Mouse (Mus musculus) limb, embryonic 14.5 days (tissue): ENCODE results near the gene Mlip. TPM values are rescaled to one million over a fixed set of nuclear protein-coding genes. Genes with fewer than 3 reads are reported as not detected.
A peak's percentile ranks its signal among the peaks of the same experiment; 100 is the strongest.

Experiments used
- ATAC-seq: fragments of 200-750 bp; cut with Nextera tagmentation; 2 replicates; pipeline ENCODE4 v1.8.0; 2017; ENCODE audit warnings: low read depth, moderate number of reproducible peaks, moderate TSS enrichment; ENCODE audit not compliant: low FRiP score
- DNase-seq: peaks from one replicate; pipeline ENCODE4 v3.0.0-alpha.2; 2015; ENCODE audit warnings: low spot score
- H3K27ac ChIP-seq: fragments of 300-500 bp; sonication (generic); replicated peaks from 2 replicates; pipeline ENCODE4 v1.5.1; 2014; ENCODE audit warnings: low read depth, mild to moderate bottlenecking, low read length, moderate library complexity, mixed read lengths
- H3K27me3 ChIP-seq: fragments of 300-500 bp; sonication (generic); 2 replicates; pipeline ENCODE4 v1.6.1; 2014; ENCODE audit warnings: low read length, mixed read lengths; ENCODE audit not compliant: control insufficient read depth, insufficient read depth
- H3K36me3 ChIP-seq: fragments of 300-500 bp; sonication (generic); 2 replicates; pipeline ENCODE4 v1.6.1; 2014; ENCODE audit warnings: mild to moderate bottlenecking, low read length, moderate library complexity, mixed read lengths; ENCODE audit not compliant: control insufficient read depth, insufficient read depth
- H3K4me1 ChIP-seq: fragments of 300-500 bp; sonication (generic); 2 replicates; pipeline ENCODE4 v1.6.1; 2014; ENCODE audit warnings: antibody characterized with exemption, low read length, mixed read lengths; ENCODE audit not compliant: control insufficient read depth, insufficient read depth
- H3K4me2 ChIP-seq: fragments of 300-500 bp; sonication (generic); replicated peaks from 2 replicates; pipeline ENCODE4 v1.6.1; 2014; ENCODE audit warnings: low read depth, mild to moderate bottlenecking, low read length, moderate library complexity; ENCODE audit not compliant: severe bottlenecking
- H3K4me3 ChIP-seq: fragments of 300-500 bp; sonication (generic); replicated peaks from 2 replicates; pipeline ENCODE4 v1.5.1; 2014; ENCODE audit warnings: low read length
- H3K9ac ChIP-seq: fragments of 300-500 bp; sonication (generic); 2 replicates; pipeline ENCODE4 v1.6.1; 2014; ENCODE audit warnings: mild to moderate bottlenecking, low read depth, low read length, moderate library complexity; ENCODE audit not compliant: severe bottlenecking
- H3K9me3 ChIP-seq: fragments of 300-500 bp; sonication (generic); 2 replicates; pipeline ENCODE4 v1.6.1; 2016; ENCODE audit warnings: low read length; ENCODE audit not compliant: control insufficient read depth
- POLR2A ChIP-seq: fragments of 200-500 bp; IDR thresholded peaks from 2 replicates; pipeline ENCODE4 v1.8.0; 2012; ENCODE audit warnings: inconsistent platforms, mild to moderate bottlenecking, moderate library complexity, borderline replicate concordance; ENCODE audit not compliant: insufficient read depth, insufficient read length; ENCODE audit errors: extremely low read depth
- WGBS: fragments of 180-500 bp; shearing (Covaris S2); extraction: QIAGEN DNeasy Blood & Tissue Kit; methylation state at CpG from one replicate; pipeline ENCODE4 v1.1.7; 2014; 5-methylcytosine and 5-hydroxymethylcytosine counted together
- polyA plus RNA-seq, 2 experiments: library from polyadenylated mRNA; depleted of rRNA in 1 of 2; stranded (reverse) in 1 of 2; unstranded in 1 of 2; fragments of >200 nt; fragmentation: Nextera tagmentation in 1 of 2; extraction: Ambion mirVana in 1 of 2; gene quantifications; 2 replicates each; pipeline versions ENCODE4 v1.2.1 to v1.2.3; 2012 to 2014

The Mlip gene
- polyA plus RNA-seq, 2 experiments = 0.80 to 1.6 TPM

GRCm38 (mm10) chr9:77279371-77279770 is 73.4 kb downstream of the Mlip start:
- no peaks in the 10 kb centered on the region for H3K9me3 ChIP-seq
- H3K36me3 ChIP-seq = no peaks in the 10 kb centered on the region
- no peak for ATAC-seq
- H3K4me2 ChIP-seq = no peak overlapping the region
- H3K27ac ChIP-seq = no peak overlapping the region
- H3K4me1 ChIP-seq = no peaks in the 10 kb centered on the region
- H3K9ac ChIP-seq = no peak overlapping the region
- no peak for DNase-seq
- no peaks in the 10 kb centered on the region for H3K27me3 ChIP-seq
- no peak for TF ChIP-seq POLR2A
- no peak overlapping the region for H3K4me3 ChIP-seq
- 66% methylated on average over 5 of the region's 5 CpGs for WGBS

GRCm38 (mm10) chr9:77278055-77278454 is 74.7 kb downstream of the Mlip start:
- DNase-seq (no peak), ATAC-seq (no peak)
- no peak overlapping the region for H3K4me3 ChIP-seq
- no peaks in the 10 kb centered on the region for H3K36me3 ChIP-seq
- H3K27ac ChIP-seq = no peak overlapping the region
- no peaks in the 10 kb centered on the region for H3K4me1 ChIP-seq
- no peak overlapping the region for H3K9ac ChIP-seq
- no peaks in the 10 kb centered on the region for H3K27me3 ChIP-seq
- TF ChIP-seq POLR2A = no peak
- no peak overlapping the region for H3K4me2 ChIP-seq
- H3K9me3 ChIP-seq = no peaks in the 10 kb centered on the region
- WGBS = 59% methylated on average over 3 of the region's 3 CpGs

- Histone ChIP-seq H3K4me3 (no peak overlapping the region), H3K27me3 (no peaks in the 10 kb centered on the region), H3K27ac (no peak overlapping the region), H3K4me2 (no peak overlapping the region), H3K9me3 (no peaks in the 10 kb centered on the region), H3K9ac (no peak overlapping the region), H3K36me3 (no peaks in the 10 kb centered on the region), H3K4me1 (no peaks in the 10 kb centered on the region)
- no peak for TF ChIP-seq POLR2A
- ATAC-seq (no peak), DNase-seq (no peak)
- WGBS = 51% methylated on average over 5 of the region's 5 CpGs
Observed at GRCm38 (mm10) chr9:77277270-77277669, 75.5 kb downstream of the Mlip start.

- ATAC-seq (no peak), DNase-seq (peak; percentile 11)
- H3K4me3 ChIP-seq = no peak overlapping the region
- no peaks in the 10 kb centered on the region for H3K27me3 ChIP-seq
- no peak for TF ChIP-seq POLR2A
- no peak overlapping the region for H3K9ac ChIP-seq
- no peak overlapping the region for H3K4me2 ChIP-seq
- H3K36me3 ChIP-seq = no peaks in the 10 kb centered on the region
- 62% methylated on average over 5 of the region's 5 CpGs for WGBS
- no peaks in the 10 kb centered on the region for H3K9me3 ChIP-seq
- no peaks in the 10 kb centered on the region for H3K4me1 ChIP-seq
- H3K27ac ChIP-seq = no peak overlapping the region
Observed at GRCm38 (mm10) chr9:77276451-77277154, 76.2 kb downstream of the Mlip start.

- WGBS = 84% methylated on average over 4 of the region's 4 CpGs
- ATAC-seq (no peak), DNase-seq (no peak)
- Histone ChIP-seq H3K27ac (no peak overlapping the region), H3K9me3 (no peaks in the 10 kb centered on the region), H3K4me2 (no peak overlapping the region), H3K9ac (no peak overlapping the region), H3K27me3 (no peaks in the 10 kb centered on the region), H3K4me3 (no peak overlapping the region), H3K36me3 (no peaks in the 10 kb centered on the region), H3K4me1 (no peaks in the 10 kb centered on the region)
- TF ChIP-seq POLR2A = no peak
Observed at GRCm38 (mm10) chr9:77272727-77273126, 80.0 kb downstream of the Mlip start.
